Mouse (Mus musculus) CH12.LX (cell line): ENCODE data around the gene Rab11fip3. TPM values are rescaled to one million over a fixed set of nuclear protein-coding genes. Genes with fewer than 3 reads are reported as not detected.

Source experiments
- DNase-seq: peaks from one replicate; pipeline ENCODE4 v3.0.0-alpha.2; 2013; ENCODE audit errors: extremely low read depth
- H3K27ac ChIP-seq: 2 replicates; pipeline ENCODE4 v1.5.1; 2012; ENCODE audit warnings: low read depth, mild to moderate bottlenecking, control low read depth, moderate library complexity; ENCODE audit not compliant: insufficient read depth
- H3K27me3 ChIP-seq: replicated peaks from 2 replicates; pipeline ENCODE3; 2012; ENCODE audit warnings: inconsistent platforms
- H3K36me3 ChIP-seq, 2 experiments: replicated peaks in 1 of 2; 2 replicates each; pipeline versions ENCODE3 to v1.6.1; 2012; ENCODE audit warnings: inconsistent platforms in 1 of 2, low read length in 1 of 2, mild to moderate bottlenecking in 1 of 2, mixed read lengths in 1 of 2, moderate library complexity in 1 of 2; ENCODE audit not compliant: control insufficient read depth in 1 of 2, insufficient read depth in 1 of 2
- H3K4me1 ChIP-seq, 2 experiments: 2 replicates each; pipeline ENCODE4 v1.6.1; 2012; ENCODE audit warnings: inconsistent platforms in 1 of 2, moderate library complexity in 1 of 2; ENCODE audit not compliant: insufficient read depth in 2 of 2, control insufficient read depth in 1 of 2
- H3K4me2 ChIP-seq: 2 replicates; pipeline ENCODE4 v1.6.1; 2012; ENCODE audit warnings: low read depth, mild to moderate bottlenecking, control low read depth; ENCODE audit not compliant: poor library complexity, insufficient read depth, severe bottlenecking
- H3K4me3 ChIP-seq, 3 experiments: fragments of 150-350 bp in 1 of 3; sonication (generic) in 1 of 3; replicated peaks in 1 of 3; 2 replicates each; pipeline versions ENCODE3 to v1.5.1; 2011 to 2012; ENCODE audit warnings: low read depth in 2 of 3, low read length in 2 of 3, mild to moderate bottlenecking in 2 of 3, moderate library complexity in 2 of 3, control low read depth in 1 of 3, improper control_type of control experiment in 1 of 3, inconsistent platforms in 1 of 3, mixed read lengths in 1 of 3; ENCODE audit not compliant: poor library complexity in 1 of 3
- H3K79me2 ChIP-seq: replicated peaks from 2 replicates; pipeline ENCODE4 v1.6.1; 2012; ENCODE audit warnings: mild to moderate bottlenecking, moderate library complexity; ENCODE audit not compliant: control insufficient read depth, poor library complexity, insufficient read depth, severe bottlenecking; ENCODE audit errors: extremely low read depth
- H3K9ac ChIP-seq: 2 replicates; pipeline ENCODE4 v1.6.1; 2012; ENCODE audit warnings: low read depth, mild to moderate bottlenecking, control low read depth, moderate library complexity; ENCODE audit not compliant: insufficient read depth
- H3K9me3 ChIP-seq: replicated peaks from 2 replicates; pipeline ENCODE3; 2012; ENCODE audit warnings: low read length, inconsistent platforms, mixed read lengths
- BHLHE40 ChIP-seq: IDR thresholded peaks from 2 replicates; pipeline ENCODE4 v1.6.1; 2011; ENCODE audit warnings: mild to moderate bottlenecking, low read depth, low read length, improper control_type of control experiment
- CHD2 ChIP-seq: IDR thresholded peaks from 2 replicates; pipeline ENCODE4 v1.6.1; 2011; ENCODE audit warnings: low read length, improper control_type of control experiment
- CTCF ChIP-seq, 2 experiments: IDR thresholded peaks in 1 of 2; conservative IDR thresholded peaks in 1 of 2; 2 replicates each; pipeline ENCODE4 v1.5.1; 2011 to 2012; ENCODE audit warnings: low read depth in 2 of 2, low read length in 2 of 2, improper control_type of control experiment in 1 of 2, inconsistent platforms in 1 of 2, mild to moderate bottlenecking in 1 of 2, moderate library complexity in 1 of 2
- ELF1 ChIP-seq: IDR thresholded peaks from 2 replicates; pipeline ENCODE4 v1.6.1; 2014; ENCODE audit warnings: low read depth, mild to moderate bottlenecking, inconsistent platforms, low read length, improper control_type of control experiment
- IRF4 ChIP-seq: IDR thresholded peaks from 2 replicates; pipeline ENCODE4 v1.6.1; 2014; ENCODE audit warnings: low read depth, mild to moderate bottlenecking, inconsistent platforms, low read length, improper control_type of control experiment
- JUN ChIP-seq: IDR thresholded peaks from 2 replicates; pipeline ENCODE4 v1.6.1; 2011; ENCODE audit warnings: low read depth, mild to moderate bottlenecking, low read length, improper control_type of control experiment, moderate library complexity; ENCODE audit not compliant: insufficient read depth
- MAFK ChIP-seq: IDR thresholded peaks from 2 replicates; pipeline ENCODE4 v1.6.1; 2011; ENCODE audit warnings: low read length, improper control_type of control experiment; ENCODE audit not compliant: insufficient replicate concordance
- MAZ ChIP-seq: IDR thresholded peaks from 2 replicates; pipeline ENCODE4 v1.6.1; 2012; ENCODE audit warnings: low read depth, mild to moderate bottlenecking, inconsistent platforms, low read length, improper control_type of control experiment, moderate library complexity
- MXI1 ChIP-seq: IDR thresholded peaks from 2 replicates; pipeline ENCODE4 v1.6.1; 2011; ENCODE audit warnings: mild to moderate bottlenecking, low read depth, low read length, improper control_type of control experiment
- PAX5 ChIP-seq: IDR thresholded peaks from 2 replicates; pipeline ENCODE4 v1.6.1; 2012; ENCODE audit warnings: low read length, inconsistent platforms, mixed read lengths
- POLR2AphosphoS2 ChIP-seq: IDR thresholded peaks from 2 replicates; pipeline ENCODE4 v1.6.1; 2011; ENCODE audit warnings: low read depth, low read length, improper control_type of control experiment
- SIN3A ChIP-seq: IDR thresholded peaks from 2 replicates; pipeline ENCODE4 v1.6.1; 2012; ENCODE audit warnings: low read length, improper control_type of control experiment, inconsistent platforms
- UBTF ChIP-seq: IDR thresholded peaks from 2 replicates; pipeline ENCODE4 v1.6.1; 2012; ENCODE audit warnings: low read depth, mild to moderate bottlenecking, inconsistent platforms, low read length, improper control_type of control experiment, moderate library complexity
- USF1 ChIP-seq: IDR thresholded peaks from 2 replicates; pipeline ENCODE4 v1.6.1; 2014; ENCODE audit warnings: low read depth, mild to moderate bottlenecking, inconsistent platforms, low read length, improper control_type of control experiment
- ZC3H11A ChIP-seq: IDR thresholded peaks from 2 replicates; pipeline ENCODE4 v1.6.1; 2012; ENCODE audit warnings: low read depth, mild to moderate bottlenecking, inconsistent platforms, low read length, improper control_type of control experiment
- ZKSCAN1 ChIP-seq: IDR thresholded peaks from 2 replicates; pipeline ENCODE4 v1.6.1; 2012; ENCODE audit warnings: low read depth, inconsistent platforms, low read length, improper control_type of control experiment, borderline replicate concordance
- ZNF384 ChIP-seq: IDR thresholded peaks from 2 replicates; pipeline ENCODE4 v1.6.1; 2012; ENCODE audit warnings: low read depth, low read length, improper control_type of control experiment, inconsistent platforms
- dilution Hi-C: fragments of 300-500 bp; cut with MboI; formaldehyde crosslinking; loops from 2 replicates; pipeline ENCODE4 v1.14.3; 2020; ENCODE audit warnings: low sequenced_read_pairs; ENCODE audit not compliant: extremely low pct_unique_long_range_greater_than_20kb, extremely low pct_ligation_motif_present
- in situ Hi-C: fragments of 300-500 bp; cut with MboI; formaldehyde crosslinking; loops from 3 replicates; pipeline ENCODE4 v1.14.3; 2019; ENCODE audit warnings: low sequenced_read_pairs, low pct_ligation_motif_present, low pct_unique_long_range_greater_than_20kb, mixed read lengths
- polyA plus RNA-seq: library from polyadenylated mRNA; unstranded; fragments of >175 nt; gene quantifications from 2 replicates; pipeline ENCODE4 v1.2.1, GENCODE M21; 2012; ENCODE audit warnings: low read depth; ENCODE audit not compliant: insufficient read length
- total RNA-seq, 2 experiments: library from RNA; depleted of rRNA; stranded (reverse); fragments of 300-350 nt in 1 of 2; fragments of >200 nt in 1 of 2; gene quantifications; 2 replicates each; pipeline ENCODE4 v1.2.3; 2012 to 2014

The Rab11fip3 gene
- total and polyA plus RNA-seq, 3 experiments, result 3.5 to 7.6 (median 4.6) TPM

- dilution Hi-C loops (no loop called here), in situ Hi-C loops (no loop called here)
- H3K4me1 ChIP-seq, result no peaks in the 10 kb centered on the region
- peaks cover 11 to 47% of the 10 kb centered on the region in 2 experiments for H3K36me3 ChIP-seq
- no peak overlapping the region for H3K9ac ChIP-seq
- H3K79me2 ChIP-seq, result no peaks in the 10 kb centered on the region
- H3K27me3 ChIP-seq, result peaks cover 21% of the 10 kb centered on the region
- TF ChIP-seq CTCF (conservative IDR thresholded peaks at IDR 0.05 in 1 of 2, IDR thresholded peaks at IDR 0.05 in 1 of 2; ENCODE audit: low read depth in 2 of 2, low read length in 2 of 2), result no peak
- TF ChIP-seq MAZ, result no peak
- TF ChIP-seq BHLHE40, result no peak
- TF ChIP-seq USF1, result no peak
- no peak for TF ChIP-seq ZKSCAN1
- no peak for TF ChIP-seq SIN3A
- no peak for TF ChIP-seq MAFK
- TF ChIP-seq JUN, result no peak
- TF ChIP-seq ZC3H11A, result no peak
- TF ChIP-seq PAX5, result no peak
- TF ChIP-seq CHD2, result no peak
- H3K4me3 ChIP-seq, result no peak overlapping the region
- DNase-seq, result no peak
- no peak overlapping the region for H3K27ac ChIP-seq
- no peaks in the 10 kb centered on the region for H3K9me3 ChIP-seq
- H3K4me2 ChIP-seq, result no peak overlapping the region
Measured at GRCm38 (mm10) chr17:25956631-25957030, 112.7 kb downstream of the Rab11fip3 start.

- Histone ChIP-seq H3K27ac (no peak overlapping the region), H3K9me3 (no peaks in the 10 kb centered on the region), H3K79me2 (no peaks in the 10 kb centered on the region), H3K4me1 (no peaks in the 10 kb centered on the region), H3K36me3 (peaks cover 11 to 43% of the 10 kb centered on the region in 2 experiments), H3K27me3 (peaks cover 25% of the 10 kb centered on the region), H3K4me3 (no peak overlapping the region), H3K4me2 (no peak overlapping the region), H3K9ac (no peak overlapping the region)
- DNase-seq, result no peak
- dilution Hi-C loops (no loop called here), in situ Hi-C loops (no loop called here)
- TF ChIP-seq BHLHE40 (no peak), MXI1 (no peak)
Measured at GRCm38 (mm10) chr17:25956201-25956600, 113.2 kb downstream of the Rab11fip3 start.

- peaks cover 29% of the 10 kb centered on the region for H3K27me3 ChIP-seq
- DNase-seq, result no peak
- TF ChIP-seq IRF4, result no peak
- no peak for TF ChIP-seq ZNF384
- TF ChIP-seq POLR2AphosphoS2, result no peak
- no peak for TF ChIP-seq ELF1
- TF ChIP-seq PAX5, result no peak
- no peak for TF ChIP-seq SIN3A
- no peak for TF ChIP-seq ZKSCAN1
- TF ChIP-seq UBTF, result no peak
- TF ChIP-seq USF1, result no peak
- TF ChIP-seq, all 38 proteins: peak for 0
- dilution Hi-C loops (no loop called here), in situ Hi-C loops (no loop called here)
- no peaks in the 10 kb centered on the region for H3K4me1 ChIP-seq
- H3K27ac ChIP-seq, result no peak overlapping the region
- H3K9ac ChIP-seq, result no peak overlapping the region
- H3K9me3 ChIP-seq, result no peaks in the 10 kb centered on the region
- no peak overlapping the region for H3K4me3 ChIP-seq
- no peaks in the 10 kb centered on the region for H3K79me2 ChIP-seq
- H3K4me2 ChIP-seq, result no peak overlapping the region
- H3K36me3 ChIP-seq, result peaks cover 11 to 40% of the 10 kb centered on the region in 2 experiments
Measured at GRCm38 (mm10) chr17:25955736-25956135, 113.6 kb downstream of the Rab11fip3 start.
